Mouse (Mus musculus): ENCODE measurements around the gene Hist1h2ab. TPM values are rescaled to one million over a fixed set of nuclear protein-coding genes. Genes with fewer than 3 reads are reported as not detected.

Hist1h2ab gene
- polyA plus RNA-seq (2015; fragmentation: Nextera tagmentation; extraction: Ambion mirVana), result 104 and 128 TPM in 2 replicates

DNA sequence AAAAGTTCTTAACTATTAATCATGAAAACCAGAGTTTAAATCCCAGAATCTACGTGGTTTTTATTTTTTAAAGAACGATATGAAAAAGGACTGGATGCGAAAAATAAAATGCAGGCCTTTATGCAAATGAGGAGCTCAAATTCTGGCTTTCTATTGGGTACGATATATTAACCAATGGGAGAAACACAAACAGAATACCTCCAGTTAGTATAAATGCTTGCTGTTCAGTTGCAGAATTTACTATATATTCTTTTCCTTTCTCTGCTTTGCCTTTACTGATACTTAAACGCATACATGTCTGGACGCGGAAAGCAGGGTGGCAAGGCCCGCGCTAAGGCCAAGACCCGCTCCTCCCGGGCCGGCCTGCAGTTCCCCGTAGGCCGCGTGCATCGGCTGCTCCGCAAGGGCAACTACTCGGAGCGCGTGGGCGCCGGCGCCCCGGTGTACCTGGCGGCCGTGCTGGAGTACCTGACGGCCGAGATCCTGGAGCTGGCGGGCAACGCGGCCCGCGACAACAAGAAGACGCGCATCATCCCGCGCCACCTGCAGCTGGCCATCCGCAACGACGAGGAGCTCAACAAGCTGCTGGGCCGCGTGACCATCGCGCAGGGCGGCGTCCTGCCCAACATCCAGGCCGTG is at the start of gene Hist1h2ab:
TSS of gene Hist1h2ab (plus strand) at position 288 of the 639 bp plus-strand sequence.

DNA sequence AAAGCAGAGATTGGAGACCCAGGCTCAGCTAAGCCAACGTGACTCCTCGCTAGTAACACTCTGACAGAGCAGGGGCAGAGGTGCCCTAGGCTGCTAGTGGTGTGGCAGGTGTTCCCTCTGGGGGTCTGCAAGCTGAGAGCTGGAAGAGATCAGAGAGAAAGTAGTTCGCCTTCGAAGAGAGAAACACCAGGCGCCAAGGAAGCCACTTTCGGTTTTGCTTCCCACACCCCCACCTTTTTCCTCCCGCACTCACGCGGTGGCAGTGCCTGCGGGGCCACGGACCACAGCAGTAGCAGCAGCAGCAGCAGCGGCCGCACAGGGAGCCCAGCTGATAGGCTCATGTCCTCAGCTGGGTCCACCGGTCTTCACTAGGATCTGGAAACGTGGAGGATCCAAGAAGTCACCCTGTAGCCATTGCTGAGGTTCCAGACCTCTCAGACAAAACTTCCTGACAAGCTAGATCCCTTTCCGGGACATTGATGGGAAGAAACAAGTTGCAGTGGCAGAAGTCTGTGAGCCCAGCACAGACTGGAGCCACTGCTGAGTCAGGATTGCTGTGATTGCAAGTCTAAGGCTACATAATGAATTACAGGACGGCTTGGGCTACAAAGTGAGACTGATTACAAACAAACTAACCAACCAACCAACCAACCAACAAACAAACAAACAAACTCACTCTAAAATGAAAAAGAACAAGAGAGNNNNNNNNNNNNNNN is 40.4 kb upstream of the Hist1h2ab start, which contains the start of gene Hfe:
TSS of gene Hfe (minus strand) at position 481 of the 716 bp plus-strand sequence.

DNA sequence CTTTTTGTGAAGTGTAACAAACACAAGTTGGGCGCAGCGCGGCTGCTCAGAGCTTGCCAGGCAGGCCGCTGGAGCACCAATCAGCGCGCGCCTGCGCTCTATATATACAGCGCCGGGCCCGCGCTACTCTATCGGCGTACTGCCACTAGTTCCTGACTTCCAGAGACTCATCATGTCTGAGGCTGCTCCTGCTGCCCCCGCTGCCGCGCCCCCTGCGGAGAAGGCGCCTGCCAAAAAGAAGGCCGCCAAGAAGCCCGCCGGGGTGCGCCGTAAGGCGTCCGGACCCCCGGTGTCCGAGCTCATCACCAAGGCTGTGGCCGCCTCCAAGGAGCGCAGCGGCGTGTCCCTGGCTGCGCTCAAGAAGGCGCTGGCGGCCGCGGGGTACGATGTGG is 12.3 kb upstream of the Hist1h2ab start, which contains the start of gene Hist1h1c:
TSS of gene Hist1h1c (plus strand) at position 132 of the 392 bp plus-strand sequence.

DNA sequence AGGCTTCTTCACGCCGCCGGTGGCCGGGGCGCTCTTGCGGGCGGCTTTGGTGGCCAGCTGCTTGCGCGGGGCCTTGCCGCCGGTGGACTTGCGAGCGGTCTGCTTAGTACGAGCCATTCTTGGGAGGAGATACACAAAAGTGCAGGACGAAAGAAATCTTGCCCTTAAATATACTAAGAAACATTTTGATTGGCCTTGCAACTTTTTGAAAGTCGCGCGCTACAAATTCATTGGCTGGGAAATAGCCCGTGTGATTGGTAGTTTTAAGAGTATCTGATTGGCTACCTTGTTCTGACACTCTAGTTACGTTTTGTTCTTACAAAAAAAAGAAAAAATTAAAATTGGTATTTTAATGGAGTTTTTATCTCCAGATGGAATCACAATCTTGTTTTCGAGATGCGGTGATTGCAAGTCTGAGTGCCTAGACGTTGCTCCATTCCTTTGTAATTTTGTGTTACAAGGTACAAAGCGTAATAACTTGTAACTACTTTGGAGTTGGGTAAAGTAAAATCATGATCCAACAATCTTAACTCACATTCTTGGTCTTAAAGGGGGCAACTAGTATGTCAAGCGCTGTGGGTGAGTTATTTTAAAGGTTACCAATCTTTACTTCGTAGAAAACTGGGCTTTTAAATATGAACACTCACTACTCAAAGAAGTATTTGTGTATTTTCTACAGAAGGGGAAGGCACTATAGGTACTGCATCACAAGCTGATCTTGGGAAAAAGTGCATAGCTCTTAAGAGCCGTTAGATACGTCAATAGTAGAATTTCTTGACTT is 5.4 kb upstream of the Hist1h2ab start, which contains the start of gene Hist1h3c:
TSS of gene Hist1h3c (minus strand) at position 222 of the 781 bp plus-strand sequence.

DNA sequence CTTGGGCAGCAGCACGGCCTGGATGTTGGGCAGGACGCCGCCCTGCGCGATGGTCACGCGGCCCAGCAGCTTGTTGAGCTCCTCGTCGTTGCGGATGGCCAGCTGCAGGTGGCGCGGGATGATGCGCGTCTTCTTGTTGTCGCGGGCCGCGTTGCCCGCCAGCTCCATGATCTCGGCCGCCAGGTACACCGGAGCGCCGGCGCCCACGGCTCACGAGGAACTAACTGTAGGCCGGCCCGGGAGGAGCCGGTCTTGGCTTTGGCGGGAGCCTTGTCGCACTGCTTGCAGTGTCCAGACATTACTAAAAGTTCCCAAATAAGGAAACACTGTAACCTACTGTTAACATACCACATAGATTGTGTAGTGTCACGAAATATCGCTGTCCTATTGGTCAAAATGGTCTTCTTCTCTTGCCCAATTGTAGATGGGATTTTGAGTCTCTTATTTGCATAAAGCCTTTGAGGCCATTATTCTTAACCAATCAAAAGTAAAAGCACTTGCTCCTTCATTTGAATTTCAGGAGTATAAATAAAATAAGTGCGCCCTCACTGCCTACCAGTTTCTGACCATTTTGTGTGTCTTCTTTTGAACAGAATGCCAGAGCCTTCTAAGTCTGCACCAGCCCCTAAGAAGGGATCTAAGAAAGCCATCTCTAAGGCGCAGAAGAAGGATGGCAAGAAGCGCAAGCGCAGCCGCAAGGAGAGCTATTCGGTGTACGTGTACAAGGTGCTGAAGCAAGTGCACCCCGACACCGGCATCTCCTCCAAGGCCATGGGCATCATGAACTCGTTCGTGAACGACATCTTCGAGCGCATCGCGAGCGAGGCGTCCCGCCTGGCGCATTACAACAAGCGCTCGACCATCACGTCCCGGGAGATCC is 4.5 kb upstream of the Hist1h2ab start, which contains the start of gene Hist1h2bb:
TSS of gene Hist1h2bb (plus strand) at position 534 of the 880 bp plus-strand sequence.

DNA sequence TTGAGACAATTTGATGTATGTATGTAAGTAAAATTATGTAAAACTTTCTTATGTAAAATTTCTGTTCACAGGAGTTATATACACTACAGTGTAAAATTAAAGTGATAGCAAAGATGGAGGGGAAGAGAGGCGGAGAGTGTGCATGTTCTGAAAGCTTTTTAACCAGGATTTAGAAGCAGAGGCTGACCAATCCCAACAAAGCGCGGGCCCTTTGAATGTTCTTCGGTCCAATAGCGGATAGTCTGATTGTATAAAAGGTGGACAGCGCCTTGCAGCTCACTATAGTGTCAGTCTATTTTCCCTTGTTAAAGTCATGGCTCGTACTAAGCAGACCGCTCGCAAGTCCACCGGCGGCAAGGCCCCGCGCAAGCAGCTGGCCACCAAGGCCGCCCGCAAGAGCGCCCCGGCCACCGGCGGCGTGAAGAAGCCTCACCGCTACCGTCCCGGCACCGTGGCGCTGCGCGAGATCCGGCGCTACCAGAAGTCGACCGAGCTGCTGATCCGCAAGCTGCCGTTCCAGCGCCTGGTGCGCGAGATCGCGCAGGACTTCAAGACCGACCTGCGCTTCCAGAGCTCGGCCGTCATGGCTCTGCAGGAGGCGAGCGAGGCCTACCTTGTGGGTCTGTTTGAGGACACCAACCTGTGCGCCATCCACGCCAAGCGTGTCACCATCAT is 1.3 kb downstream of the Hist1h2ab start, which contains the start of gene Hist1h3b:
TSS of gene Hist1h3b (plus strand) at position 201 of the 675 bp plus-strand sequence.

DNA sequence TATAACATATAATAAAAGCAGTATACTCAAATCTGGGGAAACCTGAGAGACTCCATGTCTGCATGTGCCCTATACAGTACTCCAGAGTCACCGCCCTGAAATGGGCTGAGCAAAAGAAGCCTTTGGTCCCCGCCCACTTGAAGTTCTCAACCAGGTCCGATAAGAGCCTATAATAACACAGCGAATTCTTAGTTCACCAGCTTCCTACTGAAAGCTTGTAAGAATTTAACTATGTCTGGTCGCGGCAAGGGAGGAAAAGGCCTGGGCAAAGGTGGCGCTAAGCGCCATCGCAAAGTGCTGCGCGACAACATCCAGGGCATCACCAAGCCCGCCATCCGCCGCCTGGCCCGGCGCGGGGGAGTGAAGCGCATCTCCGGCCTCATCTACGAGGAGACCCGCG is 5.9 kb downstream of the Hist1h2ab start, which contains the start of gene Hist1h4b:
TSS of gene Hist1h4b (plus strand) at position 224 of the 400 bp plus-strand sequence.

DNA sequence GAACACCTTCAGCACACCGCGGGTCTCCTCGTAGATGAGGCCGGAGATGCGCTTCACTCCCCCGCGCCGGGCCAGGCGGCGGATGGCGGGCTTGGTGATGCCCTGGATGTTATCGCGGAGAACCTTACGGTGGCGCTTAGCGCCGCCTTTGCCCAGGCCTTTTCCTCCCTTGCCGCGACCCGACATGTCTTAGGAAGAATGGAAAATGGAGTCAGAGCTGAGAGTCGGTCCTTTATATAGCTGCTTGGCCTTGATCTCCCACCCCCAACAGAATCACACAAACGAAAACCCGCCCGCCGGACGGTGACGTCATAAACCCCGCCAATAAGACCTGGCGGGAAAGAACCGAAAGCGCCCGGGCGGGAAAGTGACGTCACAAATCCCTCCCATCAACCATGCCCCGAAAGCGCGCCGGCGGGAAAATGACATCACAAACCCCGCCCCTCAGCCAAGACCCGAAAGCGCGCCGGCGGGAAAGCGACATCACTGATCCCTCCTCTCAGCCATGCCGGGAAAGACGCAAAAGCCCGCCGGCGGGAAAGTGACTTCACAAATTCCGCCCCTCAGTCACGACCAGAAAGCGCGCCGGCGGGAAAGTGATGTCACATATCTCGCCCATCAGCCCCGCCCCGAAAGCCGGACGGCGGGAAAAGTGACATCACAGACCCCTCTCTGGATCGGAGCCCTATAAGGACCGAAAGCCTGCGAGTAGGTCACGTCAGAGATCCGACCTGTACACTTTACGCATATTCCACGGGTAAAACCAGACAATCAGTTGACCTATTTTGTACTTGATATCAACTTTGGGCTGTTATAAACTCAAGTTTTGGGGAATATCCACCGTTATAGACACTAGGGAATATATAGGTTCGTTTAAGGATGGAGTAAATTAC is 10.3 kb downstream of the Hist1h2ab start, which contains the start of gene Hist1h4a:
TSS of gene Hist1h4a (minus strand) at position 259 of the 893 bp plus-strand sequence.

DNA sequence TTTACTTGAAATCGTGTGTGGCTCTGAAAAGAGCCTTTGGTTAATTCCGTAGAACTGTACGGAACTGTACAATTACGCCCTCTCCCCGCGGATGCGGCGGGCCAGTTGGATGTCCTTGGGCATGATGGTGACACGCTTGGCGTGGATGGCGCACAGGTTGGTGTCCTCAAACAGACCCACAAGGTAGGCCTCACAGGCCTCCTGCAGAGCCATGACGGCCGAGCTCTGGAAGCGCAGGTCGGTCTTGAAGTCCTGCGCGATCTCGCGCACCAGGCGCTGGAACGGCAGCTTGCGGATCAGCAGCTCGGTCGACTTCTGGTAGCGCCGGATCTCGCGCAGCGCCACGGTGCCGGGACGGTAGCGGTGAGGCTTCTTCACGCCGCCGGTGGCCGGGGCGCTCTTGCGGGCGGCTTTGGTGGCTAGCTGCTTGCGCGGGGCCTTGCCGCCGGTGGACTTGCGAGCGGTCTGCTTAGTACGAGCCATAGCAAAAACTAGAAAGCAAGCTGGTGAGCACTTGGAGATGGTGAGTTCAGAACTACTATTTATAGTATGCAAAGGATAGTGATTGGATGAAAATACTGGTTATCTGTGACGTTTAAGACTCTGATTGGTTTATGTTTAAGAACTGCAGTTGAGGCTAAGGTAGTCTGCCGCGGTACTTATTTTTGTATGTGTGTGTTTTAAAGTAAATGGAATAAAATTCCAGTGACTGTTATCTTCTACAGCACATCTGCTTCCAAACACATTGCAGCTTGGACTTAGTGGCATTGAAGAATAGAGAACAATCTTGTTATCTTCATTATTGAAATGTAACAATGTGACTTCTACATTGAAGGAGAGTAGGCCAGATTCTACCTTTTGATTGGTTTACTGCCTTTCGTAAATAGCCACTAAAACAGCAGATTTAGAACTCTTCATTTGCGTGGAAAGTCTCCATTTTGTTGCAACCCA is 11.2 kb downstream of the Hist1h2ab start, which contains the start of gene Hist1h3a:
TSS of gene Hist1h3a (minus strand) at position 516 of the 951 bp plus-strand sequence.

DNA sequence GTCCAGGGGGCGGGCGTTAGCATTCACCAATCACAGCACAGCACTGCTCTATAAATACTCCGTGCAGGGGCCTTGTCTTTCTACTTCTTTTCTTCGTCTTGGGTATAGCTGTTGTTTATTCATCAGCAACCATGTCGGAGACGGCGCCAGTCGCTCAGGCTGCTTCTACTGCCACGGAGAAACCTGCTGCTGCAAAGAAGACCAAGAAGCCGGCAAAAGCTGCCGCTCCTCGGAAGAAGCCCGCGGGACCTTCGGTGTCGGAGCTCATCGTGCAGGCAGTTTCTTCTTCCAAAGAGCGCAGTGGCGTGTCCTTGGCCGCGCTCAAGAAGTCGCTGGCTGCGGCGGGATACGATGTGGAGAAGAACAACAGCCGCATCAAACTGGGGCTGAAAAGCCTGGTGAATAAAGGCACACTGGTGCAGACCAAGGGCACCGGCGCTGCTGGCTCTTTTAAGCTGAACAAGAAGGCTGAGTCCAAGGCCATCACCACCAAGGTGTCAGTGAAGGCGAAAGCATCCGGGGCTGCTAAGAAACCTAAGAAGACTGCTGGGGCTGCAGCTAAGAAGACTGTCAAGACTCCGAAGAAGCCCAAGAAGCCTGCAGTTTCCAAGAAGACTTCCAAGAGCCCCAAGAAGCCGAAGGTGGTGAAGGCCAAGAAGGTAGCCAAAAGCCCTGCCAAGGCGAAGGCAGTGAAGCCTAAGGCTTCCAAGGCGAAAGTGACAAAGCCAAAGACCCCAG is 12.8 kb downstream of the Hist1h2ab start, which contains the start of gene Hist1h1a:
TSS of gene Hist1h1a (plus strand) at position 81 of the 738 bp plus-strand sequence.

DNA sequence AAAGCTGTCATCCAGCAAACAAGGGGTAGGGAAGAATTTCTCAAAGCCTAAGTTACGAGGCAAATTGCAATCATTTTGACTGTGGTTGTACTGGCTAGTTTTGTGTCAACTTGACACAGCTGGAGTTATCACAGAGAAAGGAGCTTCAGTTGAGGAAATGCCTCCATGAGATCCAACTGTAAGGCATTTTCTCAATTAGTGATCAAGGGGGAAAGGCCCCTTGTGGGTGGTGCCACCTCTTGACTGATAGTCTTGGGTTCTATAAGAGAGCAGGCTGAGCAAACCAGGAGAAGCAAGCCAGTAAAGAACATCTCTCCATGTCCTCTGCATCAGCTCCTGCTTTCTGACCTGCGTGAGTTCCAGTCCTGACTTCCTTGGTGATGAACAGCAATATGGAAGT is 18.7 kb downstream of the Hist1h2ab start, which contains the start of gene Trim38:
TSS of gene Trim38 (plus strand) at position 301 of the 400 bp plus-strand sequence.

Other genes with a start within 250 kb of the Hist1h2ab start
- 10.2 and 10.9 TPM in 2 replicates for gene Hist1h4h, start 220.1 kb upstream of the Hist1h2ab start, polyA plus RNA-seq (2015; fragmentation: Nextera tagmentation; extraction: Ambion mirVana)
- 40.9 and 45.6 TPM in 2 replicates for gene Hist1h2af, start 217.2 kb upstream of the Hist1h2ab start, polyA plus RNA-seq (2015; fragmentation: Nextera tagmentation; extraction: Ambion mirVana)
- gene Hist1h3g, start 215.7 kb upstream of the Hist1h2ab start, polyA plus RNA-seq (2015; fragmentation: Nextera tagmentation; extraction: Ambion mirVana), result 18.3 and 26.4 TPM in 2 replicates
- 2.3 and 2.8 TPM in 2 replicates for gene Hist1h2bh, start 207.7 kb upstream of the Hist1h2ab start, polyA plus RNA-seq (2015; fragmentation: Nextera tagmentation; extraction: Ambion mirVana)
- gene Hist1h3f, start 207.1 kb upstream of the Hist1h2ab start, polyA plus RNA-seq (2015; fragmentation: Nextera tagmentation; extraction: Ambion mirVana), result 5.0 and 8.1 TPM in 2 replicates
- gene Hist1h4f, start 199.5 kb upstream of the Hist1h2ab start, polyA plus RNA-seq (2015; fragmentation: Nextera tagmentation; extraction: Ambion mirVana), result 7.3 and 7.9 TPM in 2 replicates
- gene Hist1h1d, start 197.9 kb upstream of the Hist1h2ab start, polyA plus RNA-seq (2015; fragmentation: Nextera tagmentation; extraction: Ambion mirVana), result 0.91 and 1.1 TPM in 2 replicates
- 15.3 and 18.5 TPM in 2 replicates for gene Hist1h3e, start 188.8 kb upstream of the Hist1h2ab start, polyA plus RNA-seq (2015; fragmentation: Nextera tagmentation; extraction: Ambion mirVana)
- gene Hist1h2ae, start 179.9 kb upstream of the Hist1h2ab start, polyA plus RNA-seq (2015; fragmentation: Nextera tagmentation; extraction: Ambion mirVana), result 134 and 158 TPM in 2 replicates
- gene Hist1h2bg, start 179.7 kb upstream of the Hist1h2ab start, polyA plus RNA-seq (2015; fragmentation: Nextera tagmentation; extraction: Ambion mirVana), result 22.9 and 29.0 TPM in 2 replicates
- 18.8 and 26.9 TPM in 2 replicates for gene Hist1h2bf, start 176.9 kb upstream of the Hist1h2ab start, polyA plus RNA-seq (2015; fragmentation: Nextera tagmentation; extraction: Ambion mirVana)
- gene Hist1h2ad, start 176.7 kb upstream of the Hist1h2ab start, polyA plus RNA-seq (2015; fragmentation: Nextera tagmentation; extraction: Ambion mirVana), result 4.1 and 8.1 TPM in 2 replicates
- 19.3 and 30.4 TPM in 2 replicates for gene Hist1h3d, start 175.4 kb upstream of the Hist1h2ab start, polyA plus RNA-seq (2015; fragmentation: Nextera tagmentation; extraction: Ambion mirVana)
- 202 and 234 TPM in 2 replicates for gene Hist1h4d, start 169.5 kb upstream of the Hist1h2ab start, polyA plus RNA-seq (2015; fragmentation: Nextera tagmentation; extraction: Ambion mirVana)
- 2.5 and 3.2 TPM in 2 replicates for gene Hist1h2be, start 130.0 kb upstream of the Hist1h2ab start, polyA plus RNA-seq (2015; fragmentation: Nextera tagmentation; extraction: Ambion mirVana)
- gene Hist1h1e, start 128.6 kb upstream of the Hist1h2ab start, polyA plus RNA-seq (2015; fragmentation: Nextera tagmentation; extraction: Ambion mirVana), result 31.4 and 33.9 TPM in 2 replicates
- gene Hist1h2ac, start 67.2 kb upstream of the Hist1h2ab start, polyA plus RNA-seq (2015; fragmentation: Nextera tagmentation; extraction: Ambion mirVana), result 1.9 and 3.1 TPM in 2 replicates
- 77.4 and 85.8 TPM in 2 replicates for gene Hist1h2bc, start 66.9 kb upstream of the Hist1h2ab start, polyA plus RNA-seq (2015; fragmentation: Nextera tagmentation; extraction: Ambion mirVana)
- not detected in 2 replicates for gene Hist1h1t, start 55.3 kb upstream of the Hist1h2ab start, polyA plus RNA-seq (2015; fragmentation: Nextera tagmentation; extraction: Ambion mirVana)
- gene Hist1h4c, start 52.7 kb upstream of the Hist1h2ab start, polyA plus RNA-seq (2015; fragmentation: Nextera tagmentation; extraction: Ambion mirVana), result 18.8 TPM in 2 replicates
- gene Hfe, start 40.3 kb upstream of the Hist1h2ab start, polyA plus RNA-seq (2015; fragmentation: Nextera tagmentation; extraction: Ambion mirVana), result 10.7 and 14.6 TPM in 2 replicates
- 62.5 and 68.9 TPM in 2 replicates for gene Hist1h1c, start 12.3 kb upstream of the Hist1h2ab start, polyA plus RNA-seq (2015; fragmentation: Nextera tagmentation; extraction: Ambion mirVana)
- gene Hist1h3c, start 5.5 kb upstream of the Hist1h2ab start, polyA plus RNA-seq (2015; fragmentation: Nextera tagmentation; extraction: Ambion mirVana), result 10.7 and 11.0 TPM in 2 replicates
- gene Hist1h2bb, start 4.4 kb upstream of the Hist1h2ab start, polyA plus RNA-seq (2015; fragmentation: Nextera tagmentation; extraction: Ambion mirVana), result 7.7 and 9.4 TPM in 2 replicates
- gene Hist1h3b, start 1.1 kb downstream of the Hist1h2ab start, polyA plus RNA-seq (2015; fragmentation: Nextera tagmentation; extraction: Ambion mirVana), result 51.9 and 64.5 TPM in 2 replicates
- gene Hist1h4b, start 5.9 kb downstream of the Hist1h2ab start, polyA plus RNA-seq (2015; fragmentation: Nextera tagmentation; extraction: Ambion mirVana), result 8.3 and 9.5 TPM in 2 replicates
- gene Hist1h4a, start 10.1 kb downstream of the Hist1h2ab start, polyA plus RNA-seq (2015; fragmentation: Nextera tagmentation; extraction: Ambion mirVana), result 1.3 and 1.4 TPM in 2 replicates
- gene Hist1h3a, start 11.3 kb downstream of the Hist1h2ab start, polyA plus RNA-seq (2015; fragmentation: Nextera tagmentation; extraction: Ambion mirVana), result 26.7 and 31.7 TPM in 2 replicates
- 15.4 and 20.8 TPM in 2 replicates for gene Hist1h1a, start 12.5 kb downstream of the Hist1h2ab start, polyA plus RNA-seq (2015; fragmentation: Nextera tagmentation; extraction: Ambion mirVana)
- gene Trim38, start 18.8 kb downstream of the Hist1h2ab start, polyA plus RNA-seq (2015; fragmentation: Nextera tagmentation; extraction: Ambion mirVana), result not detected in 2 replicates
- not detected in 2 replicates for gene Slc17a2, start 55.9 kb downstream of the Hist1h2ab start, polyA plus RNA-seq (2015; fragmentation: Nextera tagmentation; extraction: Ambion mirVana)
- not detected in 2 replicates for gene Slc17a3, start 88.3 kb downstream of the Hist1h2ab start, polyA plus RNA-seq (2015; fragmentation: Nextera tagmentation; extraction: Ambion mirVana)
- not detected in 2 replicates for gene Slc17a1, start 116.6 kb downstream of the Hist1h2ab start, polyA plus RNA-seq (2015; fragmentation: Nextera tagmentation; extraction: Ambion mirVana)
- 0.16 TPM in 2 replicates for gene Slc17a4, start 163.9 kb downstream of the Hist1h2ab start, polyA plus RNA-seq (2015; fragmentation: Nextera tagmentation; extraction: Ambion mirVana)
- not detected in 2 replicates for gene Hist1h2ba, start 183.0 kb downstream of the Hist1h2ab start, polyA plus RNA-seq (2015; fragmentation: Nextera tagmentation; extraction: Ambion mirVana)
- gene Hist1h2aa, start 183.3 kb downstream of the Hist1h2ab start, polyA plus RNA-seq (2015; fragmentation: Nextera tagmentation; extraction: Ambion mirVana), result not detected in 2 replicates
- gene Scgn, start 240.1 kb downstream of the Hist1h2ab start, polyA plus RNA-seq (2015; fragmentation: Nextera tagmentation; extraction: Ambion mirVana), result not detected in 2 replicates